Mouse (Mus musculus) erythroid progenitor cell, adult 5-6 weeks (primary cell): ENCODE results near the gene Fmod. TPM values are rescaled to one million over a fixed set of nuclear protein-coding genes. Genes with fewer than 3 reads are reported as not detected.

Experiments
- ATAC-seq: replicated peaks from 2 replicates; pipeline ENCODE4 v1.8.0; 2016; ENCODE audit warnings: moderate number of reproducible peaks, mild to moderate bottlenecking, moderate TSS enrichment, inconsistent platforms; ENCODE audit not compliant: poor library complexity, low FRiP score, severe bottlenecking
- total RNA-seq, 2 experiments: library from RNA; stranded (forward) in 1 of 2; stranded (reverse) in 1 of 2; fragments of 150-400 nt in 1 of 2; fragments of 186-747, 209-891 nt in 1 of 2; gene quantifications; 2 replicates each; pipeline versions ENCODE4 v1.2.3 to v1.2.4; 2015 to 2017; ENCODE audit warnings: low replicate concordance in 2 of 2

Fmod gene
- total RNA-seq, 2 experiments from 2014 or later, result not detected

DNA sequence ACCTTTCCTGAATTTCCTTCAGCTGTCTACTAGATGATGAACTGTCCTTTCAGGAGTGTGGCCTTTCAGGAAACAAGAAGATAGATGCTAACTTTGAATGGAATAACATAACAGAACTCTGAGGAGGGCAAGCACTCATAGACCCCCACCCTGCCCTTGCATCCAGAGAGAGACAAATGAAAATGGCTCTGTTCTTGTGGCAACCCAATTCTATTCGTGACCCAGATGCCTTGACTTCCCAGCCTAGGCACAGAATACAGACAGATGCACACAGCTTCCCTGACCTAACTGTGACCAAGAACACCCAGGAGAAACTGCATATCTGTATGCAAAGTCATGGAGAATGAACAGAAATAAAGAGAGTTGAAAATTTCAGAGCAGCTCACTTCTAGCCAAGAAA lies 36.6 kb downstream of the Fmod start:
- no peak for ATAC-seq

DNA sequence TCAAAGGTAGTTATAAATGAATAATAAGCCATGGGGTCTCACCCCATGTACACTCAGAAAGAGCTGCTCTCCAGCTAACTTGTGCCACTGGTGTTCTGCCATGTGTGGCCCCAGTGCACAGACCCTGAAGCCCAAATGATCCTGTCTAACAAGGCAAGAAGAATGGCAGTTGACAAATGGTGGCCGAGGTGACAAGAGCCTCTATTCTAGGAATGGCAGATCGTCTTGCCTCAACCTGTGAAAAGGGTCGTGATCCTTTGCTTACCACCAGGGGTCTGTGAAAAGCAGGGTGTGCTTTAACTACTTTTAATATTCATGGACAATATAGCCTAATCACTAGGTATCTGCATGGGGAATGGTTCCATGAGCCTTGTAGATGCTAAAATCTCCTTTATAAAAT lies 37.1 kb downstream of the Fmod start:
- no peak for ATAC-seq

DNA sequence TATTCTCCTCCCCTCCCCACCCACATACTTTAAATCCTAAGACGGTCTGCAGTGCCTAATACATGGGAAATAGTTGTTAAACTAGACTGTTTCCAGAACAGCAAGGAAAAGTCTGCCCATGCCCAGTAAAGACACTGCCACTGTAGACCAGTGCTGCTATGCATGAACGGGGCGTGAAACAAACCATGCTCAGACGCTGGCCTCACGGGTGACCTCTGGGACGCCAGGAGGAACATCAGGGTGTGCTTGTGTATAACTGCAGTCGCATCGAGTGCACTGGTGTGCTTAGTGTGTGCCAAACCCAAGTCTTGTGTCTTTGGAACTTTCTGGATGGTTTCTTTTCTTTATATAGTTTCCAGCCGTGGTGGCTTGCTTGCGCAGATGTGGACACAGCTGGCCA lies 37.6 kb downstream of the Fmod start:
- ATAC-seq, result no peak

DNA sequence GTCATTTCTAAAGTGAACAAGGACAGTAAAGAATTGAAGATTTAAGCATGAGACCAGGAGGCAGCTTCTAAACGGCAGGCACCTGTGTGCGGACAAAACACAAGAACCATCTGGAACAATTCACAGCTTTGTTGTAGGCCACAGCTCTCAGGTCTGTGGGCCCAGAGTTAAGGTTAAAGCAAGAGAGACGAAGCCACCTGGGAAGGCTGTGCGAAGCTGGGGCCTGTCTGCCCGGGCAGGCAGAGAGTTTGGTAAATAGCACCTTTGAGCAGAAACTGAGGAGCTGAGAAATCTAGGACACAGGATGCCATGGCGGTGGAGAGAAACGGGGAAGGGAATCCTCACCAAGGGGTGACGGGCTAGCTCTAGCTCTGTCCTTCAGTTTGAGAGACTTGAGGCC lies 38.5 kb downstream of the Fmod start:
- ATAC-seq, result no peak

DNA sequence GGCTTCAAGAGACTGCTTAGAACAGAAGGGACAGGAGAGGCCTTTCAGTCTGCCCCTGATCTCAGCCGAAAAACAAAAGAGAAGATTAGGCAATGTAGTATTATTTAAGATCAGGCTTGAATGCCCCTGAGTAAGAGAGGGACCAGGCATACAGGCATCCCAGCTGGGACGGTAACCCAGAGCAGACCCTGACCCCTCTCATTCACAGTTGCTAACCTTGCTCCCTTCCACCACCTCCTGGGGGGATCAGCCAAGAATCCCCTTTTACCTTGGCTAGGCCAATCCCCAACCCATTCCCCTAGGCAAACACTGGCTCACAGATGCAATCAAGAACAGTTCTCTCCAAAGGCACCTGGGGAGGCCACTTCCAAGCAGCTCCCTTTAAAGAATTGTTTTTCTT lies 39.7 kb downstream of the Fmod start:
- ATAC-seq, result no peak

DNA sequence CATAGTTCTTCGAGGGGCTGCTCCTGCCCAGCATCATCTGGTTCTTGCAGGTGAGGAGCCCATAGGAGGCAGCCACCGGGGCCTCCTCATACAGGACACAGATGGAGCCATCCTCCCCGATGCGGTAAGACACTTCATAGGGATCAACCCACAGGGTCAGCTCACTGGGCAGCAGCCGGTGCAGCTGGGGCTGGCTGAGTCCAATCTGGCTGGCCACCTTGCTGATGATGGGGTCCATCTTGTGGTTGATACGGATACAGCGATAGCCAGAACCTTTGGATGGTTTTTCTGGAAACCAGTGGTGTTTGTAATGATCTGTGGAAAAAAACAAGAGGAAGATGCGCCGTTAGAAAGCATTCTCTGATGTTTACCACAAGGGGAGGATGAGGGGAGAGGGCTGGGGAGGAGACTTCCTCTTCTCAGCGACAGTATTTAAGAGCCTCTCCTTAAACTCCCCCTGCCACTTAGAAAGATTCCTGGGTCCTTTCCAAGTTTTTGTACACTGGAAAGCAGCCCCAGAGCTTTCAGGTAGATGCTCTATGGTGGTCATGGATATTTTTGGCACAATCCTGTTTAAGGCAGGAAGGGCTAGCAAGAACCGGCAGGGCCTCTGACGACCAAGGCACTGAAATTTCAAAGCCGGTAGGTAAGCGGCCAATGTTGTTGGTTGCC lies 40.5 kb downstream of the Fmod start:
- ATAC-seq, result no peak

DNA sequence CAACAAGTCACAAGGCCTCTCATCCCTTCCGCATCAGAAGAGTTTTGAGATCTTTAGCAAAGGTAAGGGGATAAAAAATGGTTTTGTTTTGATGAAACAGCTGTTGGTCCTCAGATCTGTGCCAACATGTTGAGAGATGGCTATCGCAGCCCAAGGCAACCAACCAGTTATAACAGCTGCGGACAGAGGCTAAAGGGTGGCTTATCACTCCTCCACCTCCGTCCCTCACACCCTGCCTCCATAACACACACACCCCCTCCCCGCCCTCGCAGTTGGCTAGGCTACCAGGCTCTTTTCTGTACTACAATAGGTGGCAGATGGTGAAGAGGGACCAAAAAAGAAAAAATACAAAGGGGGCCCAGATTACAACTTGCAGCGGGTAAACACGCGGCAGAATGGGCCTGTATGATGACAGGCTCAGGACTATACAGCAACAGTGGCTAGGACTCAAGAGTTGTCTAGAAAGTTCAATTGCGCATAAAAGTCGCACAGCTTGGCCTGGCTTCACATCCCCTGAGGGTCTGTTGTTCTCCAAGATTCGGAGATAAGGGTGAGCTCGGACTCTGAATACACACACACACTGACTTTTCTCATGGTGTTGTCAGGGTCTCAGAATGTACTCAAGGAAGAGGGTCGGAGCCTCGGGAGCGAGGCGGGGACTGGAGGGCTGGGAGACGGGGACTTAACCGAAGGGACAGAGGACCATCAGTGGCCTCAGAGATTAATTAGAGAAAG lies 41.2 kb downstream of the Fmod start:
- ATAC-seq, result peak; percentile 61

DNA sequence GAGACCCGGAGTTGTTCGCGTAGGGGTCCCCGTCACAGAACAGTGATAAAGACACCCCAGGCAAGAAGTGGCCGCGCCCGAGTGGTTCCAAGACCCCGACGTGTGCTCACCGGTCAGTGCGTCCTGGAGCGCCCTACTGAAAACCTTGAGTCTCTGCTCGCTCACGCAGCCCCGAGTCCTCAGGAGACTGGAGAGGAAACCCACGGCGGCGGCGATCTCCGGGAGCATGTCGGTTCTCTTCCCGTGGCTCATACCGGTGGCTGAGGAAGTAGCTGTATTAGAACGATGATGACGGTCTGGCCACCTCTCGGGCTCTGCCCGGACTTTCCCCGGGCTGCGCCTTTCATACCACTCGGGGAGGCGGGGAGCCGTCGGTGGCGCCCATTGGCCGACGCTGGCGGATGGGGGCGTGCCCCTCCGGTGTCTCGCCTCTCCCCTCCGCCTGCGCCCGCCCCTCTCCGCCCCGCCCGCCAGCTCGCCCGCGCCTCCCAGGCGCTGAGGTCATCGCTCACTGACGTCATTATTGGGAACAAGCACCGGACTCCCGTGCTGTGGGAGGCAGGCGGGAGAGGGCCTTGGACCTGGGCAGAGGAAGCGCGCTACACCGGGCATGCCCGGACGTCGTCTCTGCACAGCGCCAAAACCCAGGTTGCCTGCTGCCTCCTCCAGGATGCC lies 41.9 kb downstream of the Fmod start, which contains the start of gene Btg2:
Gene Btg2, minus strand, starts transcription at position 319 of the 675 bp plus-strand sequence.
- peak; percentile 67 for ATAC-seq

DNA sequence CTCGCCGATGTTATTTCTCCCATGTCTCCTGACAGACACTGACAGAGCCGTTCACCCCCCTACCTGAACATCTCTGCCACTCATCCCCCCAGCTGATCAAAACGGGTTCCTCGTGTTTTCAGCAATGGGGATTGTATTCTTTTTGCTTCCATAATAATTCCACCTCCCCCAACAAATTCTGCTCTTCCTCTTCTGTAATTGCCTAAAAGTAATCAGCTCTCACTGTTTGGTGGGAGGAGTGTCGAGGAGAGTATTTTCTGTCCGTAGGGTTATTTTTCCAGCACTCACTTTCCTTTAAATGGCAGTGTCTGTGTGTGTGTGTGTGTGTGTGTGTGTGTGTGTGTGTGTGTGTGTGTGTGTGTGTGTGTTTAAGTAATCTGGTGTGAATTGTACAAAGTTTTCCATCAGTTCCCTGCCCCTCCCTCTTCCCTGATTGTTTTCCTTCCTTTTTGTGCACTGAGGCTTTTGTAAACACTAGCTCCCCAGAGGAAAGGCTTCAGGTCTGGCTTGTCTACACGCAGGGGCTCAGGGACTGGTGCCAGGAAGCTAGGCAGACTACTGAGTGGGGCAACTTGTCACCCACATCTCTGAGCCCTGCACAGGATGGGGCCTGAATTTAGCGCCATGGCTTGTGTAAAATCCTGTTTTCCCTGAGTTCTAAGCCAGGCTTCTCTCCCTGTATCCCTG lies 42.6 kb downstream of the Fmod start:
- ATAC-seq, result peak; percentile 1; the same call in 1 of the 2 replicates

DNA sequence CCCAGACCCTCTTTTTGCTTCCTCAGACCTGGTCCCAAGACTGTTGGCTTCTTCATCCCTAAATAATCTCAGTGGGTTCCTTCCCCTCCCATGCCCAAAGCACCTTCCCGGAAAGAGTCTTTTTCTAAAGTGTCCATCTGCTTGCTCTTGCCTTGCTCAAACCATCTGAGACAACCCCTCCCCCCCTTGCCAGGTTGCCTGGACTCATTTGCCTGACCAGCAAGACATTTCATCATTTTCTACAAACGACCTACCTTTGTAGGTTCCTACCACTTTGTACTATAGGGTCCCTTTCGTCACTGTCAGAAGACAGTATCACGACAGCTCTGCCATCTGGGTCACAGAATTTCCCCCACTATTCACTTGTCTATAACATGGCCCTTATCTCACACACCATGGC lies 43.4 kb downstream of the Fmod start:
- ATAC-seq, result no peak

DNA sequence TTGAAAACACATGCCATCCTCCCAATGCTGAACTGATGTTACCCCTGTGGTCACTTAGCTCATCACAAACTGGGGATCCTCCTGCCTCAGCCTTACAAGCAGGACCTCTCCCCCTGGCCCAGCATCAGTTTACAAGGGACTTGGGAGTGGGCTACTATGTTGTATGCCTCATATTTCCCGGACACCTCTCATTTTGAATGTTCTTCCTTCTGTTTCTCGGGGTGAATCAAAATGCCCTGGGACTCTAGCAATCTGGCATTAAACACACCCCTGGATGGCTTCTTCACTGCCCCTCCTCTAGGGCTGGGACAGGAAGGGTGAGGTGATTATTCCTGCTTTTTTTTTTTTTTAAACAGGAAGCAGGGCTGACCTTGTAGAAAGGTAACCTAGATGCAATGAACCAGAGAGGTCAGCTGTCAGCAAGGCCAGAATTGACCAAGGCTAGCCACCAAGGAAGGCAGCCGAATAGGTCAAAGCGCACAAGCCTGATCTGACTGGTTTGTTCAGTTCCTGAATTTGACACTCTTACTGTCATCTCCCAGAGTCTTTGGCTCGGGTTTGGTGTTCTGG lies 43.9 kb downstream of the Fmod start:
- ATAC-seq, result no peak

DNA sequence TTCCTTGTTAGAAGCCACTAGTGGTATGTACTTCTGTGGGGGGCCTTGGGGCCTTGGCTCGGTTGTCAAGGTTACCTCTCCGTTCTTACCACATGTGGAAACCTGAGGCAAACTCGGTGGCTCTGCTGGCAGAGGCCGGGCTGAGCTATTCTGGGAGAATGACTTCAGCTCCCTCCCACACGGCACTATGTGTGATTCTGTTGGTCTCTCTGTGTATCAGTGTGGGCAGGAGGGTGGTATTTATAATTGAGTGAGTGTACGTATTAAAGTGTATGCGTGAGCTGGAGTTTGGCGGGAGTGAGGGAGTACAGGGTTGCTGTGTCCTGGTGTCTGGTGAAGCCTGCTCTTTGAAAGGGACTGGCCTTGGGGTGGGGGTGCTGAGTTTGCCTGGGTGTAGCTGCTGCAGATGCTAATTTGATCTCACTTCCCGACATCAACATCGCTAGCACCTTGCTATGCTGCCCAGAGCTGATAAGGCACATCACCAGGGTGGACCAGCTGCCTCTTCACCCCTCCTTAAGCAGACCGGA lies 46.0 kb downstream of the Fmod start:
- peak; percentile 60 for ATAC-seq

DNA sequence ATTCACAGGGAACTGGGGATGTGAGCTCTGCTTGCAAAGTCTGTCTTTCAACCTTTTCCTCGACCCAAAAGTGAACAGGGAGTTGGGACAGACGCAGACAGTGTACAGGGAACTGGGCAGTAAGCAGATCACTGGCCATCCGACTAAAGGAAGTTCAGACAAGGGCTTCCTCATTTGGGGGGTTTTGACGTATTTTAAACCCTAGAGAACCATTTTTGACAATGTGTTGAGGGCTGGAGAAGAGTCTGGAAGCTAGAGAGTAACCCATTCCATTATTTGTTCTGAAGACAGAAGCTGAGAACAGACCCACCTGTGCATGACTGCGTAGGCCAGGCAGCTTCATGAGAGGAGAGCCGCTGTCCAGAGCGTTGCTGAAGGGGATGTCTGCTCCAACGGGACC lies 46.6 kb downstream of the Fmod start:
- no peak for ATAC-seq

DNA sequence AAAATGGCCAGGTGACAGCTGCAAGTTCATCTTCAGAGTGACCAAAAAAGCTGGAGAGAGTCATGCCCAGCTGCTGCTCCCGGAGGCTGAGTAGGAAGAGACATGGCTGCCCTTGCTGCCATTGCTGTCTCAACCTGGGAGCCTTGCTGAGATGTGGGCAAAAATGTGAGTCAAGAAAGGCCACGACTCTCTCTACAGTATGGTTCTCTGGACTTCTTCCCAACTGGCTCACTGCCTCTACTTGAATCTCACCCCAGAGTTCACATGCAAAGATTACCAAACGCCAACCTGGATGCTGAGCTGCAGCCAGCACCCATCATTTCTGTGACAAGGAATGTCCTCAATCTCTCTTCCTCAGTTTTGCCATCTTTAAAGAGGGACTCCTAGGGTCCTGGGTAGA lies 47.1 kb downstream of the Fmod start:
- ATAC-seq, result no peak

DNA sequence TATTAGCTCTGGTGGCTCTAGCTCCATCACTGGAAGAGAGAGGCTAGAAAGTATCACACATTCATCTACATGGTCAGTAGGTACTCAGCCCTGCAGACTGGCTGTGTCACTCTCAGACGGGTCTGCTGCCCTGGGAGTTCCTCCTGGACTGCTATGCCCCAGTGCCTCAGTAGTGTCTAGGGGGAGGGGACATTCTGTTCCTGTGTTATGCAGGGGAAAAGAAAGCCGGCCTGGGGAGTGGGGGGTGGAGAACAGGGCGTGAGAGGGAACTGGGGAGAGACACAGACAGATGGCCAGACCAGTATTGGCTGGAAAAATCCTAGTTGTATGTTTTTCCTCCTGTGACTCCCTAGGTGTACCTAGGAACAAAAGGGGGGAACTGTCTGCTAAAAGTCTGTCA lies 49.0 kb downstream of the Fmod start:
- no peak for ATAC-seq

DNA sequence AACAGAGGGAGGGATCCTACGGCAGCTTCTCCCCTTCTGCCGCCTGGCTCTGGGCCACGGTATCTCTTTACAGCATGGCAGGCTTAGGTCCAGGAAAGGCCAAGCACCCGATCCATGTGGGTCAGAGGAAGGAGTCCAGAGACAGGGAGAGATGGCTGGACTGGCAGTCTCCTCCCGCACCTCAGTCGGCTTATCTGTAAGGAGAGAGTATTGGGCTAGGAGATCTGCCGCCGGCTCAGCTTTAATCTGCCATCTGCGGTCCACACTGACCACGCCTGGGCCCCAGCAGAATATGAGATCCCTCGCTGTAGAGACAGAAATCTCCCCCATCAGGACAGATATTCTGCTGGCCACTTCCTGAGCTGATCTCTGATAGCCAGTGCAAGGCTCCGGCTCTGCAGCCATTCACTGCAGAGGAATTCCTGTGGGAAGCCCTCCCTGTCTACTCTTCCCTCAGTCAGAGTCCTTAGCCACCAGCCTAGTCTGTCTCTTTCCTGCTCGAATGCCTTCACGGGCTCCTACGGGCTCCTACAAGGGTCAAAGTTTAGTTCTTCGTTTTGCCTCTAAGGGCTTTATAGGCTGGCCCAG lies 49.9 kb downstream of the Fmod start:
- peak; percentile 62 for ATAC-seq

DNA sequence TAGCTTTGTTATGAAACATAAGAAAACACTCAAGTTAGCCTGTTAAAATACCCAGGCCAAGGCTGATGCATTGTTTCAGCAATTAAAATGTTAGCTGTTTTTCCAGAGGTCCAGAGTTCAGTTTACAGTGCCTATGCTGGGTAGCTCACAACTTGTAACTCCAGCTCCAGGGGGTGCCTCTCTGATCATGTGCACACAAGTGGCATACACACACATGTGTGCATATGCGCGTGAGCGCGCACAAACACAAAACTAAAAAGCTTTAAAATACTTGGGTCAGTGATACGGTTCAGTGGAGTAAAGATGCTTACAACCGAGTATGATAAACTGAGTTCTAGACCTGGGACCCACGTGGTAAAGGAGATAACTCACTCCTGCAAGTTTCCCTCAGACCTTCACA lies 52.0 kb downstream of the Fmod start:
- ATAC-seq, result no peak

DNA sequence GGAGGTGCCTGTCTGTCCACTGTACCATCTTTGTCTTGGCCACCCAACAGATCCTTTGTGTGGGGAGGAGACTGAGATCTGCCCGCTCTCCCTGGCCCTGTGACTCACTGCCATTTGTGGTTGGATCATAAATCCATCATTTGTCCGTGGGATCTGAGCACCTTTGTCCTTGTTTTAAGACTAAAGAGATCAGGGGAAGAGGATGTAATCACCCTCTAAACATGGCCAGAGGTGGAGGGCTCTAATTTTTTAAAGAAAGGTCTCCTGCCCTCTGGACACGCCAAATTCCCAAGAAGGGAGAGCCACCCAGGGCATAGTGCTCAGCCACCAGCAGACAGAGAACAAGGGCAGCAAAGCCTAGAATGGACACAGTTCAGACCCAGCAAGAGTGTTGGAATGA lies 54.8 kb downstream of the Fmod start:
- ATAC-seq, result no peak

DNA sequence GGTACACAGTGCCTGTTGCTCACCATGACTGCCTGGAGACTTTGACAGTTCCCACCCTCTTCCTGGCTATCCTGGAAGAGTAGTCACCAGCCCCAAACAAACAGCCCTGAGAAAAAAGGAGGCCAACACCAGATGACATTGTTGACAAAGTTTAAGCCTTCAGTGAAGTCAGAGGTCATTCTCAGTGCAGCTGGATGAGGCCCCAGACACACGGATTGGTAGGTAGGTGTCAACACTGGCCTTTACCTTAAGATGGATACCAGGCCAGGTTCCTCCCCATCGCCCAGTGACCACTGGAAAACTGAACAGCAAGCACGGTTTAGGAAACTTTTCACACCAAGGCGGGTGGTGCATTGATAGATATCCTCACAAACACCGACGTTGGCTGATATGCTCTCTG lies 55.3 kb downstream of the Fmod start:
- ATAC-seq, result no peak
